Mouse (Mus musculus) activated CD4-positive, CD25-positive, alpha-beta regulatory T cell (primary cell): ENCODE measurements around the gene Clstn2. TPM values are rescaled to one million over a fixed set of nuclear protein-coding genes. Genes with fewer than 3 reads are reported as not detected.

Experiments used
- polyA plus RNA-seq, 2 experiments: library from polyadenylated mRNA; unstranded; fragments of 100-300 nt; shearing (Covaris generic); gene quantifications; one replicate each; pipeline ENCODE4 v1.2.1; 2017

Gene Clstn2
- polyA plus RNA-seq, result under 1 TPM in 1 of 2 experiments, not detected in 1; 0.04 TPM

DNA sequence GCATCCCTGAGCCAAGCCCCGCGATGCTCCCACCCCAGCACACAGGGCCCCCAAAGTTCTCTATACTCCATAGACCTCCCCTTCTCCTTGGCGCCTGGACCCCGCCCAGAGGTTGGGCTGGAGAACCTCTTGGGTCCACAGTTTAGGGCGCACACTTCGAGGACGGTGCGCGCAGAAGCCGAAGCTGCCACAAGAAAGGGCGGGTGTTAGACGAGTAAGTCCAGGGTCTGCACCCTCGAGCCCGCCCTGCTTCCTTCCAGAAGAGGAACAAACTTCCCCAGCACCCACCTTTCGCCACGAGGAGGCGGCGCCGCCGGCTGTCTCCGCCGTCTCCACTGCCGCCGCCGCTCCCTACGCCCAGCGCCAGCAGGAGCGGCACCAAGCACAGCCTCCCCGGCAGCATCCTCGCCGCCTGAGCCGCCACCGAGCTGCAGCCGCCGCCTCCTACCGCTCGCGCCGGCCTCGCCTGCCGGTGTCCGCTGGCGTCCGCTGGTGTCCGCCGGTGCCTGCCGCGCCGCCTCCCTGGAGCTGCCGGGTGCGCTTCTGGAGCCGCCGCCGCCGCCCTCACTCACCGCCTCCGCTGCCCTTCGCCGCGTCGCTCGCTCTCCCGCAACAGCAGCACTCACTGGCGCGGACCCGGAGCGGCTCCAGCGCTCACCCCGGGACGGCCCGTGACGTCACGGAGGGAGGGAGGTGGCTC is at the start of gene Clstn2:
Clstn2 (minus strand) TSS at position 609 of the 700 bp plus-strand sequence.

